Mouse (Mus musculus) left cerebral cortex, adult 2 months (tissue): Measurements from ENCODE around the gene Prr3. TPM values are rescaled to one million over a fixed set of nuclear protein-coding genes. Genes with fewer than 3 reads are reported as not detected.
"Not testable (repeated sequence)": the region's sequence is repeated elsewhere in the genome, so short reads cannot be mapped to it uniquely, and the experiment has no call there.

Source experiments
- DNase-seq, 2 experiments: peaks; one replicate each; pipeline ENCODE4 v3.0.0; 2021 to 2022; ENCODE audit warnings: low spot score in 2 of 2, mixed read lengths in 1 of 2; ENCODE audit errors: extremely low spot score in 1 of 2
- H3K27ac ChIP-seq: fragments of 200-600 bp; 2 replicates; pipeline ENCODE4 v1.8.1; 2022
- H3K4me3 ChIP-seq: fragments of 200-600 bp; 2 replicates; pipeline ENCODE4 v1.8.1; 2022
- CTCF ChIP-seq: fragments of 200-600 bp; IDR thresholded peaks from 2 replicates; pipeline ENCODE4 v1.8.1; 2022; ENCODE audit warnings: antibody characterized with exemption, mild to moderate bottlenecking, moderate library complexity
- intact Hi-C: fragments of 180-260 bp; cut with DNase I; formaldehyde crosslinking; loops from one replicate; pipeline ENCODE4 v1.15.1; 2025
- total RNA-seq, 2 experiments: library from RNA; stranded (reverse); gene quantifications; 2 replicates each; pipeline ENCODE4 v1.2.3; 2021

The Prr3 gene
- total RNA-seq, 2 experiments from 2014 or later = 40.8 to 43.9 TPM

DNA sequence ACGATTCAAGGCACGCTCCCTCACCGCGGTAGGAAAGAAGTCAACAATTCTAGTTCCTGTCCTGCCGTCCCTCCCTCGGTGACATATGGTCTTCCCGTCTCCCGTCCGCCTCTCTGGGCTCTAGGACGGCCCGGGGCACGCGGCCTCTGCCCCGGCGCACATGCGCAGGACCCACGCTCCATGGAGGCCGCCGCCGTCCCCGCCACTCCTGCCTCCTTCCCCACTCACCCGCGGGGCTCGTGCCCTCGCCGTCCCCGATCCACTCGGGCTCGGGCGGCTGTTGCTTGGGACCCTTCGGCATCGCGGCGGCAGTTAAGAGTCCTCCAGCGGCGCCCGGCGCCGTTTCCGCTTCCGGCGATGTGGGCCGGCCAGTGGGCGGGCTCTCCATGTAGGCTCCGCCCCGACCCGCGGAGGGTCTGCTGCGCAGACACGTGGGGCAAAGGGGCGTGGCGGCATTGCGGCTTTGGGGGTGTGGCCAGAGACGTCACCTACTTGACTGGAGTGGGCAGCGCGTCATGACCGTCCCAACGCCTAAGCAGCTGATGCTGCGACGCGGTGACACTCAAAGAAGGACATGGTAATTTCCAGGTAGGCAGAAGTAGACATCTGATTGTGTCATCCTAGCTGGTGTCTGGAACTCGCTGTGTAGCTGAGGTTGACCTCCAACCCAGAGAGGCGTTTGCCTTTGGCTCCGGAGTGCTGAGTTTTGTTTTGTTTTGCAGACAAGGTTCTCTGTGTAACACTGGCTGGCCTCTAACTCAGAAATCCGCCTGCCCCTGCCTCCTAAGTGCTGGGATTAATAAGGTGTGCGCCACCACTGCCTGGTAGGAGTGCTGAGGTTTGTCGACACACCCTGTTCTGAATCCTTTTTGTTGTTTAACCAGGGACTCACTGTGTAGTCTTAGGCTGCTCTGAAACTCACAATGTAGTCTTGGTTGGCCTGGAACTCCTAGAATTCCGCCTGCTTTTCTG is 10.3 kb downstream of the Prr3 start, which contains the start of gene Abcf1:
Abcf1 (minus strand) TSS at position 344 of the 972 bp plus-strand sequence.
- intact Hi-C loops = loop anchor here (1.0 to 5.0 kb wide), 3 partner anchors 10 to 42 kb away; partner anchors contain the start of gene Gnl1
- peak within 1 kb of the TSS; percentile 100 for H3K4me3 ChIP-seq
- peak; percentile 98 to 99 for DNase-seq
- TF ChIP-seq CTCF = no peak
- H3K27ac ChIP-seq = peak within 1 kb of the TSS; percentile 92

- intact Hi-C loops = loop anchor here (5.0 kb wide), 1 partner anchor 40 kb away; no protein-coding TSS in a partner anchor
- DNase-seq = no peak
- H3K27ac ChIP-seq = no peak overlapping the region
Measured at GRCm38 (mm10) chr17:35967621-35968020, 12.4 kb downstream of the Prr3 start.

GRCm38 (mm10) chr17:35963279-35963678 is 16.8 kb downstream of the Prr3 start:
- TF ChIP-seq CTCF = no peak
- no peak for DNase-seq
- H3K27ac ChIP-seq = no peak overlapping the region
- intact Hi-C loops = no loop called here
- no peak overlapping the region for H3K4me3 ChIP-seq

More at GRCm38 (mm10) chr17:35967621-35968020, 12.4 kb downstream of the Prr3 start:
- H3K4me3 ChIP-seq = no peak overlapping the region
- TF ChIP-seq CTCF = no peak

GRCm38 (mm10) chr17:35958533-35959223 is 21.4 kb downstream of the Prr3 start:
- no peak for DNase-seq
- H3K4me3 ChIP-seq = no peak overlapping the region
- intact Hi-C loops = no loop called here
- no peak overlapping the region for H3K27ac ChIP-seq
- TF ChIP-seq CTCF = no peak

DNA sequence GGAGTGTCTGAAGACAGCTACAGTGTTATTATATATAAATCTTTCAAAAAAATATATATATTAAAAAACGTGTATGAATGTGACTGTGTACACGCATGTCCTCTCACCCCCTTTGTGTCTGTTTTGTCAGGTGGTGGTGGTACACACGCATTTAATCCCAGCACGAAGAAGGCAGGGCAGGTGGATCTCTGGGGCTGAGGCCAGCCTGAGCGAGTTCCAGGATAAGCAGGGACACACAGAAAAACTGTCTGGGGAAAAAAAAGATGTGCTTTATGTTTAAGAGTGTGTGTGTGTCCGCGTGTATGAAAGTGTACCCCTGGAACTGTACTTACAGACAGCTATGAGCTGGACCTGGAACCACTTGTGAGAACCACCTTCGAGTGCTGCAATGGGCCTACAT is 25.4 kb downstream of the Prr3 start:
- TF ChIP-seq CTCF = no peak
- Histone ChIP-seq H3K4me3 (no peak overlapping the region), H3K27ac (no peak overlapping the region)
- no peak for DNase-seq
- intact Hi-C loops = no loop called here

GRCm38 (mm10) chr17:35952559-35952958 is 27.5 kb downstream of the Prr3 start:
- H3K27ac ChIP-seq, intact Hi-C loops, DNase-seq, H3K4me3 ChIP-seq: not testable (repeated sequence)

DNA sequence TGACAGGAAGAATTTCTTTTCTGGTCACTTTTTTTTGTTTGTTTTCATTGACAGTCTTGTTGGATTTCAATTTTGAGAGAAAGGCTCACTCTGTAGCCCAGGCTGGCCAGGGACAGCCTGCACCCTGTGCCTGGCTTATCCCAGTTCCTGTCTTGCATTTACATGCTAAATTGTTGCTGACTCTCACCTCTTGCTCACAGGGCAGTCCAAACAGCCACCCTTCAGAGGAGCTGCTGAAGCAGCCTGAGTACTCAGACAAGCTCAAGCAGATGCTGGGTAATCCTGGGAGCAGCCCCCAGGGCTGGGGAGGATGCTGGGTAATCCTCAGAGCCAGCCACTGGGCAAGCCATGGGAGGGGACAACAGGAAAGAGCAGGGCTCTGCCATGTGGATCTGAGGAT is 29.1 kb downstream of the Prr3 start:
- DNase-seq, intact Hi-C loops, H3K27ac ChIP-seq, H3K4me3 ChIP-seq: not testable (repeated sequence)

GRCm38 (mm10) chr17:35939941-35940340 is 40.1 kb downstream of the Prr3 start:
- intact Hi-C loops = loop anchor here (5.0 to 10.0 kb wide), 3 partner anchors 32 to 252 kb away; partner anchors contain the start of gene H2-T3
- no peak for TF ChIP-seq CTCF

DNA sequence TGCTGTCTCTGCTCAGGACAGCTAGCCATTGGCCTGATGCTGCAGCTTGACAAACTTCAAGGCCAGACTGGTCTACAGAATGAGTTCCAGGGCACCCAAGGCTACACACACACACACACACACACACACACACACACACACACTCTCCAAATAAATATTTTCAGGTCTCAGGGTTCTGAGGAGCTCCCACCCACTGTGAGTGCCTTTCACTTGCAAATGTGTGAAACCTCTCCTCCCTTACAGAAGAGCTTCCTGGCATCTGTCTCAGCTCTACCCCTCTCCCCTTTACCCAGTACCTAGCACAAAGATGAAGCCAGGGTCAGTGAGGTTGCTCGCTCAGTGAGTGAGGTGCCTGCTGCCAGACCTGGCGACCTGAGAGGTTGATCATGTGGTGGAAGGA is 40.9 kb downstream of the Prr3 start:
- no peak for DNase-seq
- no peak for TF ChIP-seq CTCF
- no peak overlapping the region for H3K4me3 ChIP-seq
- intact Hi-C loops = loop anchor here (5.0 to 10.0 kb wide), 3 partner anchors 33 to 253 kb away; partner anchors contain the start of gene H2-T3
- no peak overlapping the region for H3K27ac ChIP-seq

More at GRCm38 (mm10) chr17:35939941-35940340, 40.1 kb downstream of the Prr3 start:
- Histone ChIP-seq H3K27ac (no peak overlapping the region), H3K4me3 (no peak overlapping the region)
- DNase-seq = no peak

DNA sequence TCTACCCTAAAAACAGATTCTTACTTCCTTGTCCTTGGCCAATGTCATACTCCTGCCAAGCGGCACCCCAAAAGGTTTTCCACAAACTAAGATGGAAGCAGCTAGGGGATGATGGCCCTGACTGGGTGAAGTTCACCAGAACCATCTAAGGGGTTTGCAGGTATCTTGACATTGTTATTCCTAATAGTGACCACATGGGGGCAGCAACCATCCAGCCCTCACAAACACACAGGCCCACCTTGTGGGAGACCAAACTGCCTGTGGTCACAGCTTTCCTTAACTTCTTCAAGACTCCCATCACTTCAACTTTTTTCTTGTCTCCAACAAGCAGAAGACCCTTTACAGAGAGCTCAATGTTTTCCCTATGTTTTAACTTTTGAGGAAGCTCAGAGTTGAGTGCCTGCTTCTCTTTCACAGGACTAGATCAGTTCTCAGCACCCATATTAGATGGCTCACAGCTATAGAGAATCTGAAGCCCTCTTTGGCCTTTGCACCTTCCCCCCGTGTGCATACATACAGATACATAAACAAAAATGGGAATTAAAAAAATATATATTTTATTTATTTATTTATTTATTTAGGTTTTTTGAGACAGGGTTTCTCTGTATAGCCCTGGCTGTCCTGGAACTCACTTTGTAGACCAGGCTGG is 42.2 kb downstream of the Prr3 start:
- no peak overlapping the region for H3K27ac ChIP-seq
- no peak overlapping the region for H3K4me3 ChIP-seq
- DNase-seq = no peak
- TF ChIP-seq CTCF = peak; percentile 85
- intact Hi-C loops = loop anchor here (1.0 to 10.0 kb wide), 4 partner anchors 34 to 254 kb away; partner anchors contain the start of gene H2-T3

DNA sequence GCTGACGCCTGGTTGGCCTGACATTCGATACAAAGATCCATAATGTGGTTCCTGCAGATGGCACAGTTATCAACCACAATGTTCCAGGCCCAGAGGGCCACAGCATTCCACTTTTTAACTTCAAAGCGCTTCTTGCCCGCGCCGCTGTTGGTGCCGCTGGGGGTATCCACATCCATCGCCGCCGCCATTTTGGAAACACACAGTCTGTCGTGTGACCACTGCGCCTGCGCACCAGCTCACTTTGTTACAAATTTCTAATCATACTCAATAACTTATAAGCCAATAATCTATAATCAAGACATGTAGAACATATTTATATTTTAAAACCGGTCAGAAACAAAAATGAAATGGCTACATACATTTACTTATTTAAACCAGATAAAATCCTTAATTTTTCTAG is 44.3 kb downstream of the Prr3 start:
- not testable (repeated sequence) for DNase-seq, H3K27ac ChIP-seq, H3K4me3 ChIP-seq
- intact Hi-C loops = loop anchor here (5.0 to 10.0 kb wide), 3 partner anchors 37 to 257 kb away; partner anchors contain the start of gene H2-T3
